Mouse (Mus musculus) heart, adult 2 months (tissue): ENCODE results near the gene Dnajb1.

Experiments
- CTCF ChIP-seq: fragments of 200-600 bp; IDR thresholded peaks from 2 replicates; pipeline ENCODE4 v1.8.1; 2022; ENCODE audit warnings: antibody characterized with exemption, mild to moderate bottlenecking, moderate library complexity
- POLR2A ChIP-seq: fragments of 200-500 bp; IDR thresholded peaks from 2 replicates; pipeline ENCODE4 v1.6.1; 2011; ENCODE audit warnings: mild to moderate bottlenecking, low read depth, low read length, control low read depth; ENCODE audit not compliant: insufficient read depth

DNA sequence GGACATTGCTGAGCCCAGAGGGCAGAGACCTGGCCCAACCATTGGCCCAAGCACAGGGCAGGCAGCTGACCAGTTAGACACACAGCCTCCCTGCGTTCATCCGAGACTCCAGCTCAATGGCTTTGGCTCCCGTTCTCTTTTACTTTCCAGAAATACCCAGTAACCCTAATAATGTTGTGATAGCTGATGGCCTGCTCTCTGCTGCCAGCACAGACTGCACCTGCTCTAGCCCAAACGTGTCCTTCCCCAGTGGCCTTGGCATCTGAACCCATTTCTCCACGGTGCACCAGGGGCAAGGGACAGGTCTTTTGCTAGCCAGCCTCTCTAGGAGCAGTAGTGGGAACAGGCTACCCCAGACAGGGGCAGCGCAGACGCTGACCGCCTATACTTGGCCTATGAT, 27.2 kb upstream of the Dnajb1 start:
- TF ChIP-seq CTCF (no peak), POLR2A (0 out of 2 replicates have a peak, but pooled peaks have one; percentile 1)
